Mouse (Mus musculus): ENCODE results near the gene Plcb1. TPM values are rescaled to one million over a fixed set of nuclear protein-coding genes. Genes with fewer than 3 reads are reported as not detected.

The Plcb1 gene
- total and polyA plus RNA-seq, 3 experiments: 0.78 to 4.2 (median 3.9) TPM

DNA sequence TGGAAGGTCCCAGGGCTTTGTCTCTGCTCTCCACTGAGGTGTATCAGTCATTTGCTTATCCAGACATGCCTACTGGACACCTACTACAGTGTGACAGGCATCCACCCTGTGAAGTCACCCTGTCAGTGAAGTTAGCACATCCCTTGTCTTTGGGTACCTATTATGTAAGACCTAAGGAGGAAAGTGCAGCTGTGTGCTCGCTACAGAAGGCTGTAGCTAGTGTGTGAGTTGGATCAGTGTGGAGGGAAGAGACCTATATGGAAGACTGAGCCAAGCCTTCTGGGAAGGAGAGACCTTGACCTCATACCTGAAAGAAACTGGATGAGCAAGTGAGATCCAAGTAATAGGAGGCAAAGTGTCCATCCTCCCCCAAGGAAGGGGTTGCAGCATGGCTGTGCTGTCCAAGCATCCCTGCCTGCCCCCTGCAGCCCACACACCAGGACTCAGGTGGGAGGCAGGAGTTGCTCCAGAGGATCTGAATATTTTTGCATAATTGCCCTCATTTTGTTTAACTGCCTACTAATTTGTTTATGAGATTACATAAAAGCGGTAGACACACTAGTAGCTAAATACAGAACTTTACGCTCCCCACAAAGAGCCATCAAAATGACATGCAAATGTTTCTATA lies 328.7 kb downstream of the Plcb1 start:
- no peaks in the 10 kb centered on the region for H3K27me3 ChIP-seq (ENCODE audit: control insufficient read depth, insufficient read depth, low read length)
- 87% methylated on average over 3 of the region's 3 CpGs for WGBS
- H3K36me3 ChIP-seq (ENCODE audit: control insufficient read depth, insufficient read depth, low read length): no peaks in the 10 kb centered on the region
- H3K4me3 ChIP-seq: no peak overlapping the region
- no peak for DNase-seq
- intact Hi-C loops (cut with DNase I): no loop called here
- no peaks in the 10 kb centered on the region for H3K4me1 ChIP-seq (ENCODE audit: control insufficient read depth, insufficient read depth, low read length)
- TF ChIP-seq CTCF (IDR thresholded peaks at IDR 0.05): no peak
- no peak for TF ChIP-seq EP300 (IDR thresholded peaks at IDR 0.05; ENCODE audit: insufficient read depth, low read depth, low read length)
- TF ChIP-seq POLR2A (IDR thresholded peaks at IDR 0.05; ENCODE audit: insufficient read depth, low read depth, low read length): no peak
- no peaks in the 10 kb centered on the region for H3K79me2 ChIP-seq (replicated peaks; ENCODE audit: control insufficient read depth, insufficient read depth, low read length)
- no peak overlapping the region for H3K27ac ChIP-seq
- no peak overlapping the region for H3K9ac ChIP-seq (ENCODE audit: low read depth, low read length)

DNA sequence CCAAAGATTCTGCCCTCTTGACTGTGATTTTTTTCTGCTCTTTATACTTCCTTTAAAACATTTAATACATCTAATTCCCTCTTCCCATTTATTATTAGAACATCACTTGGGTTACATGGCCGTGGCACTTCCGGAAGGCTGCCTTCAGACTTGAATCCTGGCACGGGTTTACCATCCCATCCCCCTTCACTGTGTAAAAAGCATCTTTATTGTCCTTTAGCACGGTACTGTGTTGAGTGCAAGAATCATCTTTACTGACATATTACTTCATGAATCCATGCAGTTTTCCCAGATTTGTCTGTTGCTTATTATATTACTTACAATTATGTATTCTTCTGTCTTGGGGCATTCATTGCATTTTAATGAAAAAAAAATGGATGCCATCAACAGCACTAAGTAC lies 337.2 kb downstream of the Plcb1 start:
- Histone ChIP-seq H3K27ac (no peak overlapping the region), H3K9ac (ENCODE audit: low read depth, low read length) (no peak overlapping the region), H3K4me1 (ENCODE audit: control insufficient read depth, insufficient read depth, low read length) (no peaks in the 10 kb centered on the region), H3K4me3 (no peak overlapping the region), H3K27me3 (ENCODE audit: control insufficient read depth, insufficient read depth, low read length) (no peaks in the 10 kb centered on the region), H3K79me2 (replicated peaks; ENCODE audit: control insufficient read depth, insufficient read depth, low read length) (no peaks in the 10 kb centered on the region), H3K36me3 (ENCODE audit: control insufficient read depth, insufficient read depth, low read length) (no peaks in the 10 kb centered on the region)
- WGBS: 74% methylated on average over 4 of the region's 4 CpGs
- TF ChIP-seq CTCF (IDR thresholded peaks at IDR 0.05) (no peak), POLR2A (IDR thresholded peaks at IDR 0.05; ENCODE audit: insufficient read depth, low read depth, low read length) (no peak), EP300 (IDR thresholded peaks at IDR 0.05; ENCODE audit: insufficient read depth, low read depth, low read length) (no peak)
- no peak for DNase-seq
- intact Hi-C loops (cut with DNase I): no loop called here

DNA sequence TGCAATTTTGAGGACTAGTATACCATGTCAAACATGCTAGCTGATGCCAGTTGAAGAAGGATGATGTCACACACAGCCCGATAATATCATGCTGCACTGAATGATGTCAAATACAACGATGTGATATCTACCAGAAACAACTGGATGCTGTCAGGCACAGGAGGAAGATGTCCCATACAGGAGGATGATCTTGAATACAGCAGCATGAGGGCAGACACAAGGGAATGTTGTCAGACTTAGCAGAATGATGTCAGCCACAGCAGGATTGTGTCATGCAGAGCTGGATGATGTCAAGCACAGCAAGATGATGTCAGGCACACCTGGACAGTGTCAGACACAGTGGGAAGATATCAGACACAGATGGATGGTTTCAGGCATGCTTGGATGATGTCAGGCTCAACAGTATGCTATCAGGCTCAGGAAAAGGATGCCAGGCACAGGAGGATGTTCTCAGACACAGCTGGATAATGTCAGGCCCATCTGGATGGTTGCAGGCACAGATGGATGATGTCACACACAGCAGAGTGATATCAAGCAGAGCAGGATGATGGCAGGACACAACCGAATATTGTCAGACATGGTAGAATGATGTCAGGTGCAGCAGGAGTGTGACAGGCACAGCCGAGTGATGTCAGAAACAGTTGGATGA lies 338.0 kb downstream of the Plcb1 start:
- no peaks in the 10 kb centered on the region for H3K4me1 ChIP-seq (ENCODE audit: control insufficient read depth, insufficient read depth, low read length)
- TF ChIP-seq CTCF (IDR thresholded peaks at IDR 0.05) (no peak), POLR2A (IDR thresholded peaks at IDR 0.05; ENCODE audit: insufficient read depth, low read depth, low read length) (no peak), EP300 (IDR thresholded peaks at IDR 0.05; ENCODE audit: insufficient read depth, low read depth, low read length) (no peak)
- H3K27me3 ChIP-seq (ENCODE audit: control insufficient read depth, insufficient read depth, low read length): no peaks in the 10 kb centered on the region
- intact Hi-C loops (cut with DNase I): no loop called here
- no peak for DNase-seq
- H3K4me3 ChIP-seq: no peak overlapping the region
- no peaks in the 10 kb centered on the region for H3K36me3 ChIP-seq (ENCODE audit: control insufficient read depth, insufficient read depth, low read length)
- 56% methylated on average over 4 of the region's 4 CpGs for WGBS
- H3K79me2 ChIP-seq (replicated peaks; ENCODE audit: control insufficient read depth, insufficient read depth, low read length): no peaks in the 10 kb centered on the region
- H3K27ac ChIP-seq: no peak overlapping the region
- no peak overlapping the region for H3K9ac ChIP-seq (ENCODE audit: low read depth, low read length)

DNA sequence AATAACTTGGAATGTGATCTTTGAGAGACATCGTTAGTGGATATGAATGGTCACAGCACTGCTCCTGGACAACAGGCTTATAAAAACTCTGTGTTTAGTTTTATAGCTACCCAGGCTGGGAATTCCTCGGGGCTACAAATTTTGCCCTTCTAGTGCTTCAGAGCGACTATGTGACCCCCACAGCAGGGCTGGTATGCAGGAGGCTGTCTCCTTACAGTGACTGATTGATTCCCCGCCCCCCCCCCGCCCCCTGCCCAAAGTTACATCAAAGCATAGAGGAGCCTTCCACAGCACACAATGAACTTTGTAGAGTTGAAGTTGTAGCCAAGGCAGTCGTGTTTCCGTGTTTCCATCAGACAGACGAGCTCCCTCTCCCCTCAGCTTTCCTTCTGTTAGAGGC lies 354.7 kb downstream of the Plcb1 start:
- no peaks in the 10 kb centered on the region for H3K27me3 ChIP-seq (ENCODE audit: control insufficient read depth, insufficient read depth, low read length)
- TF ChIP-seq POLR2A (IDR thresholded peaks at IDR 0.05; ENCODE audit: insufficient read depth, low read depth, low read length): no peak
- TF ChIP-seq CTCF (IDR thresholded peaks at IDR 0.05): no peak
- TF ChIP-seq EP300 (IDR thresholded peaks at IDR 0.05; ENCODE audit: insufficient read depth, low read depth, low read length): no peak
- no peak for DNase-seq
- H3K4me3 ChIP-seq: no peak overlapping the region
- no peaks in the 10 kb centered on the region for H3K36me3 ChIP-seq (ENCODE audit: control insufficient read depth, insufficient read depth, low read length)
- H3K79me2 ChIP-seq (replicated peaks; ENCODE audit: control insufficient read depth, insufficient read depth, low read length): no peaks in the 10 kb centered on the region
- 33% methylated on average over 8 of the region's 8 CpGs for WGBS
- intact Hi-C loops (cut with DNase I): no loop called here
- no peak overlapping the region for H3K9ac ChIP-seq (ENCODE audit: low read depth, low read length)
- H3K4me1 ChIP-seq (ENCODE audit: control insufficient read depth, insufficient read depth, low read length): no peaks in the 10 kb centered on the region
- H3K27ac ChIP-seq: no peak overlapping the region

DNA sequence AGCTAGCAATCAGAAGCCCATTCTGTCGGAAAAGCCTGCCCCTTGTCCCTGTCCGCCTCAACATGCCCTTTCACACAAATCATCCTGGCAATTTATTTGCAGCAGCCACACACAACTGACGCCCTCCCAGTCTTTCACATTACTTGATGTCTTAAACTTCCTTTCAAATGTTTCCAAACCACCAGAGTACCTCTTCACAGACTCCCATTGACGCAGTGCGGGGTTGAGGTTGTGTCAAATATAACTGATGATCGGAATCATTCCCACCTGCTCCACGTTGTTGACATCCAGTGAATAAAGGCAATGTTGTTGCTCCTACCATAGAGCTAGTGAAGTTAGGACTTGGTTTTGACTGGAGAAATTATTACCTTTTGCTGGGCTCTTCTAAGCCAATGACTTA lies 366.4 kb downstream of the Plcb1 start:
- TF ChIP-seq POLR2A (IDR thresholded peaks at IDR 0.05; ENCODE audit: insufficient read depth, low read depth, low read length) (no peak), EP300 (IDR thresholded peaks at IDR 0.05; ENCODE audit: insufficient read depth, low read depth, low read length) (no peak), CTCF (IDR thresholded peaks at IDR 0.05) (no peak)
- intact Hi-C loops (cut with DNase I): no loop called here
- Histone ChIP-seq H3K4me1 (ENCODE audit: control insufficient read depth, insufficient read depth, low read length) (no peaks in the 10 kb centered on the region), H3K27me3 (ENCODE audit: control insufficient read depth, insufficient read depth, low read length) (no peaks in the 10 kb centered on the region), H3K4me3 (no peak overlapping the region), H3K27ac (no peak overlapping the region), H3K79me2 (replicated peaks; ENCODE audit: control insufficient read depth, insufficient read depth, low read length) (no peaks in the 10 kb centered on the region), H3K36me3 (ENCODE audit: control insufficient read depth, insufficient read depth, low read length) (no peaks in the 10 kb centered on the region), H3K9ac (ENCODE audit: low read depth, low read length) (no peak overlapping the region)
- no peak for DNase-seq
- 83% methylated on average over 7 of the region's 7 CpGs for WGBS

DNA sequence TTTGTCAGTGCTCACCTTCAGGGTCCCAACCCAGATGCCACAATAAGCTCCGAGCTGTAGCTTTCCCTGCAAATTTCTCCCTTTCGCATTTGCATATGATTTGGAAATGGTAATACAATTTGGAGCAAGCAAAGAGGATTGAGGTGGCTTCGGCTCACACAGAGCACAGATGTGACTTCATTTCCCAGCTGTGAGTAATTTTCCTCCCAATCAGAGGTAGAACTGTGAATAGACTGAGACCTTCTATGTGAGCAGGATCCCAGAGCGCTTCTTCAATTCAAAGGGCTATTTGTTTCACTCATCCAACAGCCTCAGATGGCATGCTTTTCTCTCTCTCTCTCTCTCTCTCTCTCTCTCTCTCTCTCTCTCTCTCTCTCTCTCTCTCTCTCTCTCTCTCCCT lies 367.4 kb downstream of the Plcb1 start:
- Histone ChIP-seq H3K27ac (no peak overlapping the region), H3K4me1 (ENCODE audit: control insufficient read depth, insufficient read depth, low read length) (no peaks in the 10 kb centered on the region), H3K27me3 (ENCODE audit: control insufficient read depth, insufficient read depth, low read length) (no peaks in the 10 kb centered on the region), H3K4me3 (no peak overlapping the region), H3K79me2 (replicated peaks; ENCODE audit: control insufficient read depth, insufficient read depth, low read length) (no peaks in the 10 kb centered on the region), H3K9ac (ENCODE audit: low read depth, low read length) (no peak overlapping the region), H3K36me3 (ENCODE audit: control insufficient read depth, insufficient read depth, low read length) (no peaks in the 10 kb centered on the region)
- DNase-seq: no peak
- TF ChIP-seq POLR2A (IDR thresholded peaks at IDR 0.05; ENCODE audit: insufficient read depth, low read depth, low read length): no peak
- no peak for TF ChIP-seq CTCF (IDR thresholded peaks at IDR 0.05)
- TF ChIP-seq EP300 (IDR thresholded peaks at IDR 0.05; ENCODE audit: insufficient read depth, low read depth, low read length): no peak
- 76% methylated on average over 4 of the region's 4 CpGs for WGBS
- intact Hi-C loops (cut with DNase I): no loop called here
